Mouse (Mus musculus) neural tube, embryonic 13.5 days (tissue): ENCODE results near the gene Ppp5c. TPM values are rescaled to one million over a fixed set of nuclear protein-coding genes. Genes with fewer than 3 reads are reported as not detected.

Experiments used
- ATAC-seq: fragments of 200-750 bp; cut with Nextera tagmentation; 2 replicates; pipeline ENCODE4 v1.8.0; 2017; ENCODE audit warnings: low read depth, mild to moderate bottlenecking, moderate TSS enrichment, moderate library complexity
- H3K27ac ChIP-seq: fragments of 300-500 bp; sonication (generic); replicated peaks from 2 replicates; pipeline ENCODE4 v1.5.1; 2015; ENCODE audit warnings: moderate library complexity, mild to moderate bottlenecking, inconsistent platforms
- H3K27me3 ChIP-seq: fragments of 300-500 bp; sonication (generic); 2 replicates; pipeline ENCODE4 v1.6.1; 2015; ENCODE audit warnings: mild to moderate bottlenecking, inconsistent platforms
- H3K36me3 ChIP-seq: fragments of 300-500 bp; sonication (generic); 2 replicates; pipeline ENCODE4 v1.6.1; 2015; ENCODE audit warnings: mild to moderate bottlenecking, inconsistent platforms
- H3K4me1 ChIP-seq: fragments of 300-500 bp; sonication (generic); replicated peaks from 2 replicates; pipeline ENCODE4 v1.6.1; 2015; ENCODE audit warnings: inconsistent platforms
- H3K4me2 ChIP-seq: fragments of 300-500 bp; sonication (generic); 2 replicates; pipeline ENCODE4 v1.6.1; 2015; ENCODE audit warnings: inconsistent platforms, mild to moderate bottlenecking, moderate library complexity
- H3K4me3 ChIP-seq: fragments of 300-500 bp; sonication (generic); 2 replicates; pipeline ENCODE4 v1.5.1; 2015; ENCODE audit warnings: mild to moderate bottlenecking, inconsistent platforms
- H3K9ac ChIP-seq: fragments of 300-500 bp; sonication (generic); 2 replicates; pipeline ENCODE4 v1.6.1; 2015; ENCODE audit warnings: moderate library complexity, mild to moderate bottlenecking, inconsistent platforms
- H3K9me3 ChIP-seq: fragments of 300-500 bp; sonication (generic); 2 replicates; pipeline ENCODE4 v1.6.1; 2016; ENCODE audit warnings: inconsistent platforms
- whole genome bisulfite sequencing: fragments of 180-500 bp; shearing (Covaris S2); methylation state at CpG from one replicate; pipeline ENCODE4 v1.1.7; 2015; 5-methylcytosine and 5-hydroxymethylcytosine counted together
- polyA plus RNA-seq: library from polyadenylated mRNA; unstranded; fragments of >200 nt; fragmentation: Nextera tagmentation; extraction: Ambion mirVana; gene quantifications from 2 replicates; pipeline ENCODE4 v1.2.1, GENCODE M21; 2015

Ppp5c gene
- polyA plus RNA-seq, 1 experiment from 2014 or later: 116 TPM

GRCm38 (mm10) chr7:16990006-16990744, 37.5 kb downstream of the Ppp5c start:
- 37% methylated on average over 15 of the region's 15 CpGs for WGBS
- Histone ChIP-seq H3K9ac (peak overlapping the region; percentile 23; the same call in 1 of the 2 replicates), H3K27ac (peak overlapping the region; percentile 68), H3K4me1 (peaks cover 69% of the 10 kb centered on the region), H3K4me3 (no peak overlapping the region), H3K4me2 (no peak overlapping the region), H3K27me3 (no peaks in the 10 kb centered on the region), H3K9me3 (no peaks in the 10 kb centered on the region), H3K36me3 (no peaks in the 10 kb centered on the region)
- no peak for ATAC-seq

DNA sequence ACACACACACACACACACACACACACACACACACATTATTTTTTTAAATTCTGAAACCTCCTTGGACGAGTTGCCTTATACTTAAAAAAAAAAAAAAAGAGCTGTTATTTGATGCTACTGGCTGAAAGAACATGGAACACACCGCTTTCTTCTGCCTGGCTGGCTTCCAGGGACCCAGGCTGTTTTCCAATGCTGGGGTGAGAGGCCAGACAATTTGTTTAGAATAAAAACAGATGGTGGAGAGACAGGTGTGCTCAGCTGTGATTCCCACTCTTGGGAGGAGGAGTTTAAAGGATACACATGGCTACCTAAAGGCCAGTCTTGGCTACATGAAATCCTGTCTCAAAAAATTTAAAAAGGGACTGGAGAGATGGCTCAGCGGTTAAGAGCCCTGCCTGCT, 39.3 kb downstream of the Ppp5c start:
- no peaks in the 10 kb centered on the region for H3K9me3 ChIP-seq
- ATAC-seq: no peak
- no peaks in the 10 kb centered on the region for H3K36me3 ChIP-seq
- WGBS: 38% methylated on average over 3 of the region's 3 CpGs
- H3K4me3 ChIP-seq: no peak overlapping the region
- no peak overlapping the region for H3K9ac ChIP-seq
- no peak overlapping the region for H3K4me2 ChIP-seq
- H3K27me3 ChIP-seq: no peaks in the 10 kb centered on the region
- peak overlapping the region; percentile 84 for H3K27ac ChIP-seq
- H3K4me1 ChIP-seq: peaks cover 68% of the 10 kb centered on the region

- Histone ChIP-seq H3K27ac (peak overlapping the region; percentile 84), H3K9ac (peak overlapping the region; percentile 57), H3K27me3 (no peaks in the 10 kb centered on the region), H3K9me3 (no peaks in the 10 kb centered on the region), H3K36me3 (no peaks in the 10 kb centered on the region), H3K4me1 (peaks cover 75% of the 10 kb centered on the region), H3K4me2 (peak overlapping the region; percentile 26), H3K4me3 (no peak overlapping the region)
- ATAC-seq: peak; percentile 32; the same call in 1 of the 2 replicates
- 30% methylated on average over 7 of the region's 7 CpGs for WGBS
Measured at GRCm38 (mm10) chr7:16987541-16988149, 40.1 kb downstream of the Ppp5c start.

- peak; percentile 68 for ATAC-seq
- no peaks in the 10 kb centered on the region for H3K9me3 ChIP-seq
- H3K9ac ChIP-seq: peak within 1 kb of the TSS; percentile 74
- peak within 1 kb of the TSS; percentile 48 for H3K4me3 ChIP-seq
- WGBS: 21% methylated on average over 26 of the region's 26 CpGs
- no peaks in the 10 kb centered on the region for H3K27me3 ChIP-seq
- peak within 1 kb of the TSS; percentile 79 for H3K27ac ChIP-seq
- no peaks in the 10 kb centered on the region for H3K36me3 ChIP-seq
- peaks cover 64% of the 10 kb centered on the region for H3K4me1 ChIP-seq
- H3K4me2 ChIP-seq: peak within 1 kb of the TSS; percentile 77
Measured at GRCm38 (mm10) chr7:16982859-16983568, 44.7 kb downstream of the Ppp5c start, which contains the start of gene Gm42372. TSS of gene Gm42372 (plus strand) at chr7:16983086.

DNA sequence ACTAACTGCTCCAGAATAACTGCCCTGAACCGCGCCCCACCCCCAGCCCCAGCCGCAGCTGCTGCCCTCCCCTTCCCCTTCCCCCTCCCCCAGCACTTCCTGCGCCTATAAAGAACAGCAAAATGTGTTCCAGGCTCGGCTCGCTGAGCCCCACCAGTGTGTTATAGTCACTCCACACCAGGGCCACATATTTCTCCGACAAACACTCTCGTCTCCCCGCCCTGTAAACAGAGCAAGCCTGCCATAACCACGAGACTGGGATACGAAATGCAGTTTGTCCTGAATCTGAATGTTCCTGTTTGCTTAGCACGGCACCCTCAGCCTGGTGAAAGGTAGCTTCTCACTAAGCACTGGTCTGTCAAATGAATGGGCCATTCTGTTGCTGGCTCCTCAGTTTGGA, 47.4 kb downstream of the Ppp5c start:
- Histone ChIP-seq H3K9me3 (no peaks in the 10 kb centered on the region), H3K4me3 (0 out of 2 replicates have a peak overlapping the region, but pooled peaks have one; percentile 17), H3K27me3 (no peaks in the 10 kb centered on the region), H3K4me2 (peak overlapping the region; percentile 46), H3K4me1 (peaks cover 44% of the 10 kb centered on the region), H3K27ac (peak overlapping the region; percentile 82), H3K36me3 (no peaks in the 10 kb centered on the region), H3K9ac (peak overlapping the region; percentile 60)
- WGBS: 3% methylated on average over 12 of the region's 12 CpGs
- peak; percentile 37; the same call in 1 of the 2 replicates for ATAC-seq

GRCm38 (mm10) chr7:16978593-16978992, 49.1 kb downstream of the Ppp5c start:
- H3K4me3 ChIP-seq: no peak overlapping the region
- H3K4me2 ChIP-seq: no peak overlapping the region
- ATAC-seq: no peak
- WGBS: 94% methylated on average over 3 of the region's 3 CpGs
- no peaks in the 10 kb centered on the region for H3K27me3 ChIP-seq
- H3K27ac ChIP-seq: no peak overlapping the region
- H3K4me1 ChIP-seq: peaks cover 33% of the 10 kb centered on the region
- H3K9me3 ChIP-seq: no peaks in the 10 kb centered on the region
- no peaks in the 10 kb centered on the region for H3K36me3 ChIP-seq
- no peak overlapping the region for H3K9ac ChIP-seq

- H3K4me1 ChIP-seq: peaks cover 29% of the 10 kb centered on the region
- H3K27ac ChIP-seq: no peak overlapping the region
- no peak for ATAC-seq
- H3K9me3 ChIP-seq: no peaks in the 10 kb centered on the region
- H3K4me3 ChIP-seq: no peak overlapping the region
- H3K4me2 ChIP-seq: no peak overlapping the region
- no peak overlapping the region for H3K9ac ChIP-seq
- no peaks in the 10 kb centered on the region for H3K27me3 ChIP-seq
- 75% methylated on average over 6 of the region's 6 CpGs for WGBS
- no peaks in the 10 kb centered on the region for H3K36me3 ChIP-seq
Measured at GRCm38 (mm10) chr7:16978173-16978572, 49.6 kb downstream of the Ppp5c start.

GRCm38 (mm10) chr7:16976298-16976697, 51.4 kb downstream of the Ppp5c start:
- ATAC-seq: no peak
- 68% methylated on average over 8 of the region's 8 CpGs for WGBS
- Histone ChIP-seq H3K9ac (no peak overlapping the region), H3K4me2 (no peak overlapping the region), H3K27ac (no peak overlapping the region), H3K4me1 (peaks cover 16% of the 10 kb centered on the region), H3K36me3 (no peaks in the 10 kb centered on the region), H3K27me3 (no peaks in the 10 kb centered on the region), H3K4me3 (no peak overlapping the region), H3K9me3 (no peaks in the 10 kb centered on the region)

- Histone ChIP-seq H3K4me2 (no peak overlapping the region), H3K9ac (no peak overlapping the region), H3K4me1 (peaks cover 4% of the 10 kb centered on the region), H3K36me3 (no peaks in the 10 kb centered on the region), H3K9me3 (no peaks in the 10 kb centered on the region), H3K27ac (no peak overlapping the region), H3K27me3 (no peaks in the 10 kb centered on the region), H3K4me3 (no peak overlapping the region)
- no peak for ATAC-seq
- WGBS: 31% methylated on average over 6 of the region's 6 CpGs
Measured at GRCm38 (mm10) chr7:16974018-16974417, 53.7 kb downstream of the Ppp5c start.

GRCm38 (mm10) chr7:16971160-16971559, 56.6 kb downstream of the Ppp5c start:
- no peak overlapping the region for H3K27ac ChIP-seq

DNA sequence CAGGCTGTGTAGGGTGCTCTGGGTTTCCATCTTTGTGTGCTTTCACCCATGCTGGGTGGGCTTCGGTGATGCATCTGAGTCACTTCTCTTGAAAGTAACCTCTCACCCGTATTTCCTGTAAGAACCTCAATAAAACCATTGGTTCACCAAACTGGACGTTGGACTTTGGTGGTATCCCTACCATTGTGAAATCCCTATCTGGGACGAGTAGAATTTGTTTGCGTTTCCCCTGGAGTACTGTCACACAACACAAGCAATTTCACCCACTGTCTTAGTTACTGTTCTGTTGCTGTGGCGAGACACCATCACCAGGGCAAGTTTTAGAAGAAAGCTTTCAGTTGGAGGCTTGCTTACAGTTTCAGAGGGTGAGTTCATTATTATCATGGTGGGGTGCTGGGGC, 59.3 kb downstream of the Ppp5c start:
- ATAC-seq: no peak
- Histone ChIP-seq H3K4me3 (no peak overlapping the region), H3K9ac (no peak overlapping the region), H3K9me3 (no peaks in the 10 kb centered on the region), H3K27me3 (no peaks in the 10 kb centered on the region), H3K36me3 (0 out of 2 replicates have a peak, but pooled peaks cover 3% of the 10 kb centered on the region), H3K27ac (no peak overlapping the region), H3K4me2 (no peak overlapping the region), H3K4me1 (no peaks in the 10 kb centered on the region)
- 87% methylated on average over 6 of the region's 6 CpGs for WGBS

More at GRCm38 (mm10) chr7:16971160-16971559, 56.6 kb downstream of the Ppp5c start:
- H3K4me2 ChIP-seq: no peak overlapping the region
- H3K27me3 ChIP-seq: no peaks in the 10 kb centered on the region
- no peak overlapping the region for H3K9ac ChIP-seq
- H3K36me3 ChIP-seq: no peaks in the 10 kb centered on the region
- H3K4me1 ChIP-seq: peaks cover 4% of the 10 kb centered on the region
- no peaks in the 10 kb centered on the region for H3K9me3 ChIP-seq
- no peak overlapping the region for H3K4me3 ChIP-seq
- WGBS: 90% methylated on average over 3 of the region's 3 CpGs
- no peak for ATAC-seq

- no peaks in the 10 kb centered on the region for H3K27me3 ChIP-seq
- H3K9ac ChIP-seq: no peak overlapping the region
- 82% methylated on average over 5 of the region's 5 CpGs for WGBS
- peaks cover 16% of the 10 kb centered on the region for H3K36me3 ChIP-seq
- peak overlapping the region; percentile 74 for H3K4me2 ChIP-seq
- no peak for ATAC-seq
- peak overlapping the region; percentile 97 for H3K27ac ChIP-seq
- no peak overlapping the region for H3K4me3 ChIP-seq
- H3K4me1 ChIP-seq: peaks cover 62% of the 10 kb centered on the region
- no peaks in the 10 kb centered on the region for H3K9me3 ChIP-seq
Measured at GRCm38 (mm10) chr7:16961678-16962077, 66.0 kb downstream of the Ppp5c start.
